23 mouse cellular contexts compared by ENCODE assay signal in genomic region chr9:30813246-30813645, GRCm38 (mm10).
A peak's percentile ranks its signal among the peaks of the same experiment; 100 is the strongest.
DNase-seq lines count a peak whose midpoint lies in the region; TF ChIP-seq lines count a peak whose summit lies in the region.
"Had no signal": no experiment of that assay in that cellular context is flagged by ENCODE, and none has a peak within 500 bp of the region (broad histone marks: within the 10 kb centered on the region; RNA-seq: fewer than 3 reads in every experiment).

No protein-coding gene starts in this region.

- no peaks in the 10 kb centered on the region for H3K36me3 ChIP-seq in kidney, adult 2 months (ENCODE audit: control insufficient read depth, insufficient read depth, low read length)
- H3K36me3 ChIP-seq: heart, embryonic 10.5 days; hindbrain, embryonic 13.5 days; limb, embryonic 13.5 days; liver, embryonic 12.5 days; midbrain, embryonic 15.5 days; neural tube, embryonic 13.5 days had no signal

- H3K27ac ChIP-seq in kidney, adult 2 months (ENCODE audit: insufficient read depth, low read depth, low read length), result no peak overlapping the region
- H3K27ac ChIP-seq: heart, embryonic 10.5 days; hindbrain, embryonic 13.5 days; limb, embryonic 13.5 days; liver, embryonic 12.5 days; midbrain, embryonic 15.5 days; neural tube, embryonic 13.5 days had no signal

- H3K4me3 ChIP-seq in kidney, adult 2 months (ENCODE audit: insufficient read depth, low read depth, low read length), result no peak overlapping the region
- H3K4me3 ChIP-seq: heart, embryonic 10.5 days; hindbrain, embryonic 13.5 days; limb, embryonic 13.5 days; liver, embryonic 12.5 days; midbrain, embryonic 15.5 days; neural tube, embryonic 13.5 days had no signal

- intact Hi-C loops in heart, postnatal 14 days (cut with DNase I), result no loop called here

- no peaks in the 10 kb centered on the region for H3K4me1 ChIP-seq in kidney, adult 2 months (ENCODE audit: control insufficient read depth, insufficient read depth, low read length)
- H3K4me1 ChIP-seq: liver, embryonic 12.5 days; midbrain, embryonic 15.5 days had no signal

- TF ChIP-seq CTCF in kidney, adult 2 months (conservative IDR thresholded peaks at IDR 0.05; ENCODE audit: insufficient read depth, insufficient read length, low read depth, low read length), result no peak

- peak; percentile 95 for DNase-seq in heart, adult 11 months
- no peak for DNase-seq in heart, postnatal 14 days
- peak; percentile 53 for DNase-seq in kidney, adult 2 months
- no peak for DNase-seq in kidney, adult 18-20 months
- peak; percentile 20 for DNase-seq in 416B (ENCODE audit: low read depth)
- DNase-seq in adipocyte (ENCODE audit: low spot score), result peak; percentile 44
- no peak for DNase-seq in retina, postnatal 1 day
- DNase-seq in embryo, embryonic 10 days (ENCODE audit: low spot score), result no peak
- DNase-seq: adrenal gland, postnatal 14 days; B cell, adult 2 months; cerebellum, adult 8-10 months; cerebellum, postnatal 36 days; gastrocnemius, postnatal 25 days; heart, postnatal 10 days; lung, adult 18-20 months; thymus, adult 2 months; thymus, postnatal 4 days had no signal

- TF ChIP-seq POLR2A in kidney, adult 2 months (IDR thresholded peaks at IDR 0.05; ENCODE audit: low read depth, low read length), result no peak

- H3K27me3 ChIP-seq in kidney, adult 2 months (replicated peaks; ENCODE audit: control insufficient read depth, insufficient read depth, low read length), result no peaks in the 10 kb centered on the region
- H3K27me3 ChIP-seq: hindbrain, embryonic 13.5 days; limb, embryonic 13.5 days; liver, embryonic 12.5 days; midbrain, embryonic 15.5 days; neural tube, embryonic 13.5 days had no signal

- WGBS in kidney, adult 2 months, result 55% methylated on average over 4 of the region's 4 CpGs

Comparison
In these comparisons a context has a peak if more than half of its experiments do, and no peak if none do; other contexts are left out.
1. DNase-seq: peak in heart, adult 11 months (single experiment), kidney, adult 2 months (single experiment), 416B (single experiment) and adipocyte (single experiment); none in heart, postnatal 14 days (0 of 2), kidney, adult 18-20 months (single experiment), retina, postnatal 1 day (single experiment) and embryo, embryonic 10 days (single experiment).